Mouse (Mus musculus) hindbrain, embryonic 13.5 days (tissue): Measurements from ENCODE around the gene Gpr87. TPM values are rescaled to one million over a fixed set of nuclear protein-coding genes. Genes with fewer than 3 reads are reported as not detected.
"Not testable (repeated sequence)": the region's sequence is repeated elsewhere in the genome, so short reads cannot be mapped to it uniquely, and the experiment has no call there.

Source experiments
- ATAC-seq: fragments of 200-750 bp; cut with Nextera tagmentation; 2 replicates; pipeline ENCODE4 v1.8.0; 2017; ENCODE audit warnings: moderate TSS enrichment; ENCODE audit not compliant: low FRiP score
- H3K27ac ChIP-seq: fragments of 300-500 bp; sonication (generic); 2 replicates; pipeline ENCODE4 v1.5.1; 2015; ENCODE audit warnings: inconsistent platforms, mild to moderate bottlenecking, moderate library complexity
- H3K27me3 ChIP-seq: fragments of 300-500 bp; sonication (generic); 2 replicates; pipeline ENCODE4 v1.6.1; 2015; ENCODE audit warnings: mild to moderate bottlenecking, inconsistent platforms
- H3K36me3 ChIP-seq: fragments of 300-500 bp; sonication (generic); 2 replicates; pipeline ENCODE4 v1.6.1; 2015; ENCODE audit warnings: mild to moderate bottlenecking, inconsistent platforms
- H3K4me1 ChIP-seq: fragments of 300-500 bp; sonication (generic); replicated peaks from 2 replicates; pipeline ENCODE4 v1.6.1; 2015; ENCODE audit warnings: inconsistent platforms
- H3K4me2 ChIP-seq: fragments of 300-500 bp; sonication (generic); 2 replicates; pipeline ENCODE4 v1.6.1; 2015; ENCODE audit warnings: inconsistent platforms, mild to moderate bottlenecking, moderate library complexity
- H3K4me3 ChIP-seq: fragments of 300-500 bp; sonication (generic); 2 replicates; pipeline ENCODE4 v1.5.1; 2015; ENCODE audit warnings: mild to moderate bottlenecking, inconsistent platforms
- H3K9ac ChIP-seq: fragments of 300-500 bp; sonication (generic); 2 replicates; pipeline ENCODE4 v1.6.1; 2015; ENCODE audit warnings: mild to moderate bottlenecking, inconsistent platforms
- H3K9me3 ChIP-seq: fragments of 300-500 bp; sonication (generic); 2 replicates; pipeline ENCODE4 v1.6.1; 2016; ENCODE audit warnings: inconsistent platforms
- WGBS: fragments of 180-500 bp; shearing (Covaris S2); methylation state at CpG from one replicate; pipeline ENCODE4 v1.1.7; 2015; 5-methylcytosine and 5-hydroxymethylcytosine counted together
- polyA plus RNA-seq: library from polyadenylated mRNA; unstranded; fragments of >200 nt; fragmentation: Nextera tagmentation; extraction: Ambion mirVana; gene quantifications from 2 replicates; pipeline ENCODE4 v1.2.1, GENCODE M21; 2015

Gene Gpr87
- polyA plus RNA-seq, 1 experiment from 2014 or later: 0.29 TPM

- Histone ChIP-seq H3K9ac (no peak overlapping the region), H3K27me3 (no peaks in the 10 kb centered on the region), H3K4me1 (no peaks in the 10 kb centered on the region), H3K9me3 (no peaks in the 10 kb centered on the region), H3K27ac (no peak overlapping the region), H3K4me2 (no peak overlapping the region), H3K4me3 (no peak overlapping the region), H3K36me3 (no peaks in the 10 kb centered on the region)
- WGBS: 97% methylated on average over 2 of the region's 2 CpGs
- ATAC-seq: no peak
These were observed 44.3 kb downstream of the Gpr87 start for GRCm38 (mm10) chr3:59150624-59151023.

GRCm38 (mm10) chr3:59149646-59150045, 45.3 kb downstream of the Gpr87 start:
- H3K4me3 ChIP-seq: no peak overlapping the region
- no peak for ATAC-seq
- H3K9me3 ChIP-seq: no peaks in the 10 kb centered on the region
- H3K4me2 ChIP-seq: no peak overlapping the region
- no peak overlapping the region for H3K9ac ChIP-seq
- H3K27ac ChIP-seq: no peak overlapping the region
- no peaks in the 10 kb centered on the region for H3K36me3 ChIP-seq
- H3K27me3 ChIP-seq: no peaks in the 10 kb centered on the region
- no peaks in the 10 kb centered on the region for H3K4me1 ChIP-seq

- Histone ChIP-seq H3K27me3 (no peaks in the 10 kb centered on the region), H3K36me3 (no peaks in the 10 kb centered on the region), H3K4me3 (no peak overlapping the region), H3K4me1 (no peaks in the 10 kb centered on the region), H3K9me3 (no peaks in the 10 kb centered on the region), H3K27ac (no peak overlapping the region), H3K4me2 (no peak overlapping the region), H3K9ac (no peak overlapping the region)
- ATAC-seq: no peak
- WGBS: 76% methylated on average over 5 of the region's 5 CpGs
These were observed 49.7 kb downstream of the Gpr87 start for GRCm38 (mm10) chr3:59145194-59145593.

GRCm38 (mm10) chr3:59141507-59142305, 53.2 kb downstream of the Gpr87 start:
- Histone ChIP-seq H3K27me3 (no peaks in the 10 kb centered on the region), H3K9me3 (no peaks in the 10 kb centered on the region), H3K4me1 (no peaks in the 10 kb centered on the region), H3K4me2 (no peak overlapping the region), H3K4me3 (no peak overlapping the region), H3K36me3 (no peaks in the 10 kb centered on the region), H3K27ac (no peak overlapping the region), H3K9ac (no peak overlapping the region)
- 82% methylated on average over 8 of the region's 8 CpGs for WGBS
- ATAC-seq: no peak

GRCm38 (mm10) chr3:59140941-59141340, 54.0 kb downstream of the Gpr87 start:
- H3K9me3 ChIP-seq, H3K4me2 ChIP-seq, H3K9ac ChIP-seq, H3K27ac ChIP-seq, H3K4me3 ChIP-seq, H3K27me3 ChIP-seq, H3K36me3 ChIP-seq, ATAC-seq, H3K4me1 ChIP-seq: not testable (repeated sequence)
- WGBS: 93% methylated on average over 4 of the region's 4 CpGs

GRCm38 (mm10) chr3:59140115-59140514, 54.8 kb downstream of the Gpr87 start:
- H3K4me3 ChIP-seq: no peak overlapping the region
- no peaks in the 10 kb centered on the region for H3K9me3 ChIP-seq
- no peaks in the 10 kb centered on the region for H3K36me3 ChIP-seq
- no peak overlapping the region for H3K27ac ChIP-seq
- WGBS: 81% methylated on average over 2 of the region's 2 CpGs
- H3K4me2 ChIP-seq: no peak overlapping the region
- ATAC-seq: no peak
- no peaks in the 10 kb centered on the region for H3K4me1 ChIP-seq
- H3K27me3 ChIP-seq: no peaks in the 10 kb centered on the region
- no peak overlapping the region for H3K9ac ChIP-seq

GRCm38 (mm10) chr3:59139651-59140051, 55.3 kb downstream of the Gpr87 start:
- Histone ChIP-seq H3K9me3 (no peaks in the 10 kb centered on the region), H3K9ac (no peak overlapping the region), H3K36me3 (no peaks in the 10 kb centered on the region), H3K4me2 (no peak overlapping the region), H3K27me3 (no peaks in the 10 kb centered on the region), H3K4me1 (no peaks in the 10 kb centered on the region), H3K27ac (no peak overlapping the region), H3K4me3 (no peak overlapping the region)
- no peak for ATAC-seq

GRCm38 (mm10) chr3:59138946-59139468, 55.9 kb downstream of the Gpr87 start:
- 63% methylated on average over 12 of the region's 12 CpGs for WGBS
- no peaks in the 10 kb centered on the region for H3K9me3 ChIP-seq

GRCm38 (mm10) chr3:59135911-59136653, 58.8 kb downstream of the Gpr87 start:
- H3K9me3 ChIP-seq: no peaks in the 10 kb centered on the region
- WGBS: 80% methylated on average over 5 of the region's 5 CpGs
- no peaks in the 10 kb centered on the region for H3K36me3 ChIP-seq
- H3K27me3 ChIP-seq: no peaks in the 10 kb centered on the region
- H3K4me3 ChIP-seq: no peak overlapping the region
- no peak for ATAC-seq
- no peak overlapping the region for H3K9ac ChIP-seq
- H3K27ac ChIP-seq: peak overlapping the region; percentile 52
- H3K4me1 ChIP-seq: no peaks in the 10 kb centered on the region
- no peak overlapping the region for H3K4me2 ChIP-seq

More at GRCm38 (mm10) chr3:59138946-59139468, 55.9 kb downstream of the Gpr87 start:
- H3K36me3 ChIP-seq: no peaks in the 10 kb centered on the region
- no peaks in the 10 kb centered on the region for H3K4me1 ChIP-seq
- no peak overlapping the region for H3K9ac ChIP-seq
- no peak overlapping the region for H3K27ac ChIP-seq
- no peak overlapping the region for H3K4me2 ChIP-seq
- H3K4me3 ChIP-seq: no peak overlapping the region
- H3K27me3 ChIP-seq: no peaks in the 10 kb centered on the region
- no peak for ATAC-seq

- H3K27me3 ChIP-seq: no peaks in the 10 kb centered on the region
- no peaks in the 10 kb centered on the region for H3K4me1 ChIP-seq
- WGBS: 94% methylated on average over 5 of the region's 5 CpGs
- no peaks in the 10 kb centered on the region for H3K36me3 ChIP-seq
- H3K9me3 ChIP-seq: no peaks in the 10 kb centered on the region
- H3K4me2 ChIP-seq: no peak overlapping the region
- no peak overlapping the region for H3K9ac ChIP-seq
- H3K4me3 ChIP-seq: no peak overlapping the region
- ATAC-seq: no peak
- no peak overlapping the region for H3K27ac ChIP-seq
These were observed 61.7 kb downstream of the Gpr87 start for GRCm38 (mm10) chr3:59133189-59133588.

GRCm38 (mm10) chr3:59131966-59132365, 62.9 kb downstream of the Gpr87 start:
- H3K4me3 ChIP-seq: no peak overlapping the region
- no peaks in the 10 kb centered on the region for H3K27me3 ChIP-seq
- H3K27ac ChIP-seq: no peak overlapping the region
- H3K4me1 ChIP-seq: no peaks in the 10 kb centered on the region
- no peak overlapping the region for H3K4me2 ChIP-seq
- H3K36me3 ChIP-seq: no peaks in the 10 kb centered on the region
- ATAC-seq: no peak
- 94% methylated on average over 4 of the region's 4 CpGs for whole genome bisulfite sequencing
- no peaks in the 10 kb centered on the region for H3K9me3 ChIP-seq
- no peak overlapping the region for H3K9ac ChIP-seq

- no peak overlapping the region for H3K9ac ChIP-seq
These were observed 63.8 kb downstream of the Gpr87 start for GRCm38 (mm10) chr3:59131081-59131480.

More at GRCm38 (mm10) chr3:59131081-59131480, 63.8 kb downstream of the Gpr87 start:
- WGBS: 80% methylated on average over 4 of the region's 4 CpGs
- no peaks in the 10 kb centered on the region for H3K27me3 ChIP-seq
- H3K4me2 ChIP-seq: no peak overlapping the region
- H3K27ac ChIP-seq: no peak overlapping the region
- H3K4me1 ChIP-seq: no peaks in the 10 kb centered on the region
- no peak for ATAC-seq
- no peaks in the 10 kb centered on the region for H3K9me3 ChIP-seq
- H3K36me3 ChIP-seq: no peaks in the 10 kb centered on the region
- H3K4me3 ChIP-seq: no peak overlapping the region
